Mouse (Mus musculus): ENCODE measurements around the gene Flot1.

GRCm38 (mm10) chr17:35779466-35780205, 43.4 kb upstream of the Flot1 start:
- TF ChIP-seq CTCF (IDR thresholded peaks at IDR 0.05; ENCODE audit: low read depth, low read length) (no peak), POLR2A (IDR thresholded peaks at IDR 0.05; ENCODE audit: borderline replicate concordance, low read depth, low read length) (no peak)
